Mouse (Mus musculus) urinary bladder, postnatal 36 days (tissue): ENCODE measurements around the gene Mtmr10.

Source experiments
- DNase-seq, 2 experiments: peaks; one replicate each; pipeline ENCODE4 v3.0.0; 2022; ENCODE audit warnings: low spot score in 2 of 2, mixed read lengths in 1 of 2

The Mtmr10 gene

DNA sequence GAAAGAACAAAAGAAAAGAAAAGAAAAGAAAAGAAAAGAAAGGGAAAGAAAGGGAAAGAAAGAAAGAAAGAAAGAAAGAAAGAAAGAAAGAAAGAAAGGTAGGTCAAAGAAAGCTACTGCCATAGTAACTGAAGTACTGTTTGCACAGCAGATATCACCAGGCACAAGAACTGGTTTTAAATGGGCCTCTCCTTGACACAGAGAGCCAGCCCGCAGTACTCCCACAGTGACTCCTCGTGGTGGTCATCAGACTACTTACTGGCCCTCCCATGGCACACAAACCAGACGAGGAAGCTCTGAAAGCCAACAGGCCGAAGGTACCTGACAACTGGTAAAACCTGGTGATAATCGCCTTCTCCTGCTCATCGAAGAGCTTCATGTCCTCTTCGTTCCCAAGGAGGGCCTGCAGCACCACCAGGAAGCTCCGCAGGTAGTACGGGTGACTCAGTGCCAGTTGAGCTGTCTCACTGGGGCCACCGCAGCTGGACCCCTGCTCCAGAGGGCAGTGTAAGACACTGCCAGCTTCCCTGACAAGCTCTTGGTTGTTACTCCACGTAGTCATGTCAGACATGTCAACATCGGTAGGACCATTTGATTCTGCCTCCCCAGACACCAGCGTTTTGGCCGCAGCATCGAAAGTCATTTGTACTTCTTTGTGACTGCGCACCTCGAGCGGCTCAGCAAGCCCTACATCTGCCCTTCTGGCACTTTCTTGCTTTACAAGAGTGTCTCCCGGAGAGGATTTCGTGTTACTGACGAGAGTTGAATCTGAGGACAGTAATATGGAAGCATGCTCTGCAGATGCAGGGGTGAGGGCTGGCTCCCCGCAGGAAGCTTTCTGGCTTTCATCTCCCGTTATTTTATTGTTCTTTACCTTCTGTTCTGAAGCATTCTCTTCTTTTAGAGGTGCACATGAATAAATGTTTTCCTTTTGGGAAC lies 84.8 kb downstream of the Mtmr10 start:
- DNase-seq = no peak

GRCm38 (mm10) chr7:64373147-64373829 lies 85.8 kb downstream of the Mtmr10 start:
- DNase-seq = no peak

DNA sequence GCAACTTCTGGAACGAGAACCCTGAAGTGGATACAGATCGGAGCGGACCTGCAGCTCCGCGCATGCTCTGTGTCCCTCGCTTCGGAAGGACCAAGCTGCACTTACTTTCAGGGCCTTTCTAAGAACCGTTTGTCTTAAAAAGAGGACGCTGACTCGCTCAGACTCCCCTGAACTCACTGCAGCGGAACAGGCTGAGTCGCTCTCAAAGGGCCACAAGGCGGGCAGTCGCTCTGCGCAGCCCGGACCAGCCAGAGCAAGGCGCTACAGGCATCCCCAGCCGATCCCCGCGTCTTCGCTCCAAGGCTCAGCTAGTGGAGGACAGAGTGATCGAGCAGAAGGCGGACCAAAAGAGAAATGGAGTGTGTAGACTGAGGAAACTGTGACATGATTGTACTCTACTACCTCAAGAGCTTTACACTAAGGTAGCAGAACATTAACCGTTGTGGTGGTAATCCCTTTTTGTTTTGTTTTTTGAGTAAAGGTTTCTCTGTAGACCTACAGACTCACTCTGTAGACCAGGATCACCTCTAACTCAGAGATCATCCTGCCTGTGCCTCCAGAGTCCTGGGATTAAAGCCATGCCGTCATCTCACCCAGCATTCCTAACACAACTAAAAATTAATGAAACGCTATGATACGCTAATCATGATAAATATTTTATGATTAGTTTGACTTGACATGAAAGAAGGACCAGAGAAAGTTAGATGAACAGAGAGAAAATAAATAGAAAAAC lies 86.5 kb downstream of the Mtmr10 start, which contains the start of gene Fan1:
Gene Fan1, minus strand, starts transcription at position 266 of the 733 bp plus-strand sequence.
- DNase-seq = peak; percentile 87
